Mouse (Mus musculus) layer of hippocampus, adult 18-20 months (tissue): ENCODE results near the gene Nup107. TPM values are rescaled to one million over a fixed set of nuclear protein-coding genes. Genes with fewer than 3 reads are reported as not detected.

Experiments used
- DNase-seq, 2 experiments: peaks; one replicate each; pipeline ENCODE4 v3.0.0; 2022; ENCODE audit warnings: low spot score in 2 of 2
- total RNA-seq, 2 experiments: library from RNA; stranded (reverse); gene quantifications; 2 replicates each; pipeline ENCODE4 v1.2.3; 2021

Nup107 gene
- total RNA-seq, 2 experiments from 2014 or later, result 13.8 to 14.1 TPM

DNA sequence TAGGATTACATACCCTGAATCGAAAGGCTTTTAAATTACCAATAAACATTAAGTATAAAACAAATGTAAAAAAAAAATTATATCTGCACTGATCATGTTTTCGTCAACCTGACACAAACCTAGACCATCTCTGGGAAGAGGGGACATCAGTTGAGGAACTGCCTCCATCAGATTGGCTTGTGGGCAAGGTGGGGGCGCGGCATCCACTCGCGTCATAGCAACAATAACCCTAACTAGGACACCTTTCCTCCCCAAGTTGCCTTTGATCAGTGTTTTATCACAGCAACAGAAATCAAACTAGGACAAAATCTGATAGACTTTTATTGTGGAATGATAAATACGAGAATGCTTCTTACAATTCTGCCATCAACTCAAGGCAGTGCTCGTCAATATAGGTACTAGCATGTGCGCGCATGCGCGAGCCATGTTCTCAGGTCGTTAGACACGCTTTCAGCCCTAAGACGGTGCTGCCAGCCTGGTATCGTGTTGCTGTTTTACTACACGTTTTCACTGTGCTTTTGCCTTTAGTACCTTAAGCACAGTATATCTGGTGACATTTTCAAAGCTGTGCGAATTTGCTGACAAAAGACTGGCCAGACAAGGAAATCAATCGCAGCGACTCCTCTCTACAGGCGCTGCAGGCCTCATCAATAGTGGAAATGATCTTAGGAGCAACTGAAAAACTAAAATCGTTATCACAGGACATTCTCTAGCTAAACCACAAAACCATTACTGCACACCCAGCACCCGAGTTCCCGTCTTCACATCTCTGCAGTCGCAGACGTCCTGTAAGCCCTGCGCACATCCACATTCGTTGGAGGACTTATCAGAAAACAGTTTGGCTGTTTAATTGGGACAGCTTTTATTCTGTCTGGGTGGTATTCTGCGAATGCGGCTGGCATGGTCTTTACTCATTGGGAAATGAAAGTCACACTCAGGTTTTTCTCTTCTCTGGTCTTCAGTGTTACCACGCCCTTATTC lies 11.7 kb upstream of the Nup107 start:
- DNase-seq, result no peak

DNA sequence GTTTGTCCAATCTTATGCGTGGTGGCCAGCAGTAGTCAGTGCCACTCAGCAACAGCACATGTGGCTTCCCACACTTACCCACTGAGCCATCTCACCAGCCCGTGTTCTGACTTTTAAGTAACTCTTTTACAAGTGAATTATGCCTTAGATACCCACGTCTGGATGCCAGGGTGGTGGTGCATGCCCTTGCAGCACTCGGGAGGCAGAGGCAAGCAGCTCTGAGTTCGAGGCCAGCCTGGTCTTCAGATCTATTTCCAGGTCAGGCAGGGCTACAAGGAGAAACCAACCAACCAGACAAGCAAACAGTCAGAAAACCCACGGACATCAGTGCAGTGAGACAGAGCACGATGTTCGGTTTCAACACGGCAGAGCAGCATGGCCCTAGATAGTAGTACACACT lies 9.4 kb upstream of the Nup107 start:
- no peak for DNase-seq

DNA sequence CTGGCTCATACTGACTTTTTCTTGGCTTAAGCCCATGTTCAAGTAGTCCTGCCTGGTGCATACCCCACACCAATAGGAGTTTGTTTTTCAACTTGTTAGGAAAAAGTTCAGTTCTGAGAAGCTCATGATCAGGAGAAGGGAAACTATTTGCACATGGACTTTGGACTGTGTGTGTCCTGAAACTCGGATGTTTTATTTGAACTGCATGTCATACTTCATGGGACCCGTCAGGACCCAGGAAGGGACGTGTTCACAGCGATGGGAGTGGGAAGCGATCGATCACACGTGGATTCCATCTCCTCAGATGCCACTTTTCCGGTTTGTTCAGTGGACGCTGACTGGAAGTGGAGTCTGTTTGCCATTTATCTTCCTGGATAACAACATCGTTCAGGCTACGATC lies 7.3 kb upstream of the Nup107 start:
- no peak for DNase-seq

DNA sequence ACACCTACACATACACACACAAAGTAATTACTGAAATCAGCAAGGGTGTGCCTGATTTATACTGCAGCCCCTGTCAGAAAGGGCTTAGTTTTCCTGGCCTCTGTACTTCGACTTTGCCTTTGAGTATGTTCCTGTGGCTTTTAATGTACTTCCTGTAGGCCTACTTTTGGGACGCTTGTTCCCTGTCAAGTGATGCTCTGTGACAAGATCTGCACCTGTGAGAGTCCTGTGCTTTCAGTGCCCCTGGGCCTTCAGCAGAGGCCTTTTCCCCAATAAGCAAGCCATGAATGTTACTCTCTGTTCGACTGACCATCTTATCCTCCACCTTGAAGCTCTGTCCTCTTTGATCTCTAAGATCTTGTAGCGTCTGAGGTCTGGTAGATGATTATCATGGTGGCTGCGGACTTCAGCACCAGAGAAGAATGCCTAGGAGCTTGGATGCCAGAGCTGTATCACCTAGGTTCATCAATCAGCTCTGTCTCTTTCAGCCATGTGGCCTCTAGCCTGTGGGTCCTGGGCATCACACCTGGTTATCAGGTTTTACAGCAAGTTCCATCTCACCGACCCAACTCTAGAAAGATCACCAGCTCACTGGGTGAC lies 6.0 kb upstream of the Nup107 start:
- DNase-seq, result no peak

DNA sequence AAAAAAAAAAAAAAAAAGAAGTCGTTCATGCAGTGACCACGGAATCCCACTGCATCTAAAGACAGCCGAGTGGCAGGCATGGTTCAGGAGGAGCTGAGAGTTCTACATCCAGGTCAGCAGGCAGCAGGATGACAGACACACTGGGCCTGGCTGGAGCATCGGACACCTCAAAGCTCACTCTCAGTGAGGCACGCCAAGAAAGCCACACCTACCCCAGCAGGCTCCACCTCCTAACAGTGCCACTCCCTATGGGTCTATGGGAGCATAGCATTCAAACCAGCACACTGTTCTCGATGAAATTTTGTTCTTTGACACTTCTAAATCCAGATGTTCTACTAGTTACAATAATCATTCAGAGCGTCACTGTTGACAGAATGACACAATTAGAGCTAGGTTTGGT lies 5.2 kb upstream of the Nup107 start:
- no peak for DNase-seq

DNA sequence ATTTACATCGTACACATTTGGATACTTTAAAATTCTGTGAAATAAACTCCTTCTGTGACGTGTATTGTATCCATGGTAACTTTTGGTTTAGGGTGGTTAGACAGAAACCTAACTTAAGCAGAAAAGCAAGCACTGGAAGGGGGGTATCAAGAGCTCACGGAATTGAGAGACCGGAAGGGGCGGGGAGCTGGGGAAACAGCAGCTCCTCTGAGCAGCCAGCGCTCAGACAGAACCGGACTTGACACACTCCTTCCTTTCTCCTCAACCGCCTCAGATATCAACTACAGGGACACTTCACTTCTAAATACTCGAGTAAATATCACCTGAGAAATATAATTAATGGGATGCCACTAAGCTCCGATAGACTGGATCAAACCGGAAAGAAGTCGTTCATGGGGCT lies 4.6 kb upstream of the Nup107 start:
- DNase-seq, result no peak

DNA sequence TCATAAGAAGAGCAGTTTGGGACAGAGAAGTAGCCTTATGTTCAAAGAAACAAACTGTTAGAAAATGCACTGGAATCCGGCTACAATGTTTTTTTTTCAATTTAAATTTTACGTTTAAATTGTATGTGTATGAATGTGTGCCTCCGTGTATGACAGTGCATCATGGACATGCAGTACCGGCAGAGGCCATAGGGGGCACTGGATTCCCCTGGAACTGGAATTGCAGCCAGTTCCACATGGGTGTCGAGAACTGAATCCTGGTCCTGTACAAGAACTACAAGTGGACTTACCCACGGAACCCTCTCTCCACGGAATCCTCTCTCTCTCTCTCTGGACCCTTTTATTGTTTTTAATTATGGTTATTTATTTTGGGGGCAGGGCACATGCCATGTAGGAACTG lies 3.7 kb upstream of the Nup107 start:
- DNase-seq, result no peak

DNA sequence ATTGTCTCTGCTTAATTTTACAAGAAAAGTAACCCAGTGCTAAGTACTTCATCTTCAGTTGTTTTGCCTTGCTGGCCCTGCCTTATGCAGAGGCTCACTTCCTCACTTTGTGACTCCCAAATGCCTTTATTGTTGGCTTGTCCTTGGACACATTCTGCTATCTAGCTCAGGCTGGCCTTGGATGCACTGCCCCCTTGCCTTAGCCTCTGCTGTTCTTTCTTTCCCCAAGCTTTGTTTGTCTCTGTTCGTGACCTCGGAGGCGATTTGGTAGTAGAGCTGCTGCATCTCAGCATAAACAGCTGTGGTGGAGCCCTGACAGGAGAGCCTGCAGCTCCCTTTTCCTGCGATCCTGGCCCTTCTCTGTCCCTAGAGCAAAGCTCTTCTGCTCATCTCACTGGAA lies 2.7 kb upstream of the Nup107 start:
- no peak for DNase-seq

DNA sequence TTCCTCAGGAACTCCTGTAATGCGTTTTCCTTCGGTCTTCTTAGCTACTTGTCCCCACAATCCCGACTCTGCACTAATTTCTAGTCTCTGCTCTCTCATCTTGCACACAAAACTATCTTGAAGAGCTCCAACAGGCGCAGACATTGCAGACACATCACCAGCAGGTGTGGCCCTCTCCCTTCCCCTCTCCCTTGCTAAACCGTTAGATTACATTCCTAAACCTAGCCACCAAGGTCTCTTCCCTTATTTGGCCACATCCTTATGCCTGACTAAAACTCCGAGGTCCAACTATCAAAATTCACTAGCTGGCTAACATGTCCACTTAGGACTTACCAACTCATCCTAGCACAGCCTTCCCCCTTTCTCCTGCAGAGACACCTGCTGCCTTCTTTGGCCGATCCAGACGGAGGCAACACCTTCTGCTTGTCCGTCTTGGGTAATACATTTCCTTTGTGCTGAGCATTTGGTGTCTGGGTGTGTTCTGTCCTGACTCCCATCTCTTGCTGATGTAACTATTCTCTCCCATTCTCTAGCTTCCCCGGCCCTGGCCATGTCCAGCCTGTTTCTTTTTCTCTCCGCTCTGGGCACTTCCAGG lies 1.0 kb upstream of the Nup107 start:
- DNase-seq, result no peak

DNA sequence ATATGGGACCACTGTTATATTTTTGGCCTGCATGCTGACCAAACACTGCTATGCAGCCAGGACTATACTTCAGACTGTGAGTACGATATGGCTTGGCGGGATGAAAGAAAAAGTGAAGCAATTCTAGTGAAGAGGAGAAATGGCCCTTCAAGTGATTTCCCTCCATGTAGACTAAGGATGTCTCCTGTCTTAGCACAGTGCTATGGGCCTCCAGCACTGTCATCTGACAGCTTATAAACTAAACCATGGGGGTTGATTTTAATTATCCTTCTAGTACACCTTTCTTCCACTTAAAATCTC lies 1.4 kb downstream of the Nup107 start:
- no peak for DNase-seq

DNA sequence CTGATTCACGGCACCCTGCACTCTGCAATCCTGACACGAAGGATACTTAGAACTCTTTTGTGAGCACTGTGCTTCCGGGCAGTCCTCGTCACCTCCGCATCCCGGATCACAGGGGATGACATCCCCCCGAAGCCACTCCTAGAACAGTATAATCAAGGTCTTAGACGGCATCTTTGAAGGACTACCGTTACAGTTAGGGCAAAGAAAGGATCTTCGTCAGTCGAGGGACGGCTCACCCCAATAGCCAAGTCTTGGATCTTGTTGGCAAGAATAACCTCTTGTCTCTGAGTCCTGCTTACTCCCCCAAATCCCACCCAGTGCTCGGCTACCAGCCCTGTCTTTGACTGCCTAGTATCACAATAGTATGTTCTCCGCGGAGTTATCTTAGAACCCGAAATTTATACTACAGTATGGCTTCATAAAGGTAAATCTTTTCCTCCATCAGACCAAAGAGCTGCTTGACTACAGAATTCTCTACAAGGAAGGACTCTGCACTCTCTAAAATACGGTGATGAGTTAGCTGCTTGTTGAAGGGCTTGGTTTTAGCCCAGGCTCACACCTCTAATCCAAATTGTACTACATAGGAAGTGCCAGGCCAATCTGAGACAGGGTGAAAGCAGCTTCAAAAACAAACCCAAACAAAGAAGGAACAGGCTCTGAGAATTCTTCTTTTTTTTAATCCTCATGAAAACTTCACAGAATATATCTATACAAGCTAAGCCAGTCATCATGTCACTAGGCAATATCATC lies 1.9 kb downstream of the Nup107 start:
- no peak for DNase-seq

DNA sequence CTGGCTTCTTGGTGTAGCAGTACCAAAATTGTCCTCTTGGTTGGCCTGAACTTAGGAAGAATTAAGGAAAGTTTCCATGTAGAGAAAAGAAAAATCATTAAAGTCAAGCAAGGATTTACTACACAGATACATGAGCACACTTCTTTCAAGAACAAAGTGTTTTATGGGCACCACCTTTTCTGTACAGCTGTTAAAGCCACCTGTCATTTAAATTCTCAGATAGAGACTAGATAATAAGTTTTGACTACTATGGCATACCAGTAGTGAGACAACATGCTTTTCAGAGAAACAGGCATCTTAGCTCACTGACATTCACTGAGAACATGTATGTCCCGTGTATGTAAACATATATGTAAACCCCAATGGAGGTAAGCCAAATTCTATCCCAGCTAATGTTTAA lies 2.5 kb downstream of the Nup107 start:
- DNase-seq, result no peak

DNA sequence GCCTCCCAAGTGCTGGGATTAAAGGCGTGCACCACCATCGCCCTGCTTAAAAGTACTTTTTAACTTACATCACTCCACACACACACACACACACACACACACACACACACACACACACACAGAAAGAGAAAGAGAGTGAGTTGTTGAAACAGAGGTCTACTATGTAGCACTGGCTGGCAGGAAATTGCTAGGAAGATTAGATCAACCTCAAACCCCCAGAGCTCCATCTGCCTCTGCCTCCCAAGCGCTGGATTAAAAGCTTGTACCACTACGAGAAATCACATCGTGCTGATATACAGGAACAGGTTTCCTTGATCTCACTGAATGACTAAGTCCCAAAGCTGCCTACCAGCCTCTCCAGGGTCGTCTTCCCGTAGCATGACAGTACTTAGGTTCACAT lies 7.9 kb downstream of the Nup107 start:
- no peak for DNase-seq

DNA sequence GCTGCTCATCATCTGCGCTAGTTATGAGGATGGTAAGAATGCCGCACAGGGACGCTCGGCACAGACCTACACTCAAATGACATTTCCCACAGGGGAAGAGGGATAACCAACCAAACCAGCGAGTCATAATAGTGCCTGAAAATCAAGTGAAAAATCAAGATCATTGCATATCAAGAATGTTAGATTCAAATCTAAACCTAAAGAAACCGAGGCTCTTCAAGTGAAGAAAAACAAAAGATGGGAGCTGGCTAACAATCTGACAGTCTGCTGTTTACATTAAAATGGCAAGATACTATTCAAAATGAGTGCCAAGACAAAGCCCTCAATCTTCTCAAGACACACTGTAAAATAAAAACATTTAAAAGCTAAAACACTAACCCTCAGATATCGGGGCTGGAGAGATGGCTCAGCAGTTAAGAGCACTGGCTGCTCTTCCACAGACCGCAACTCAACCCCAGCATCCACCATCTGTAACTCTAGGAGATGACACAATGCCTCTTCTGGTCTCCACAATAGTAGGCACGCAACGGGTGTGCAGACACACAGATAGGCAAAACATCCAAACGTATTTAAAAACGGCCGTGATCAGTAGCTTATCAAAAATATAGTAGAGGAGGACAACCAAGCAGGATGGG lies 8.6 kb downstream of the Nup107 start:
- DNase-seq, result no peak

DNA sequence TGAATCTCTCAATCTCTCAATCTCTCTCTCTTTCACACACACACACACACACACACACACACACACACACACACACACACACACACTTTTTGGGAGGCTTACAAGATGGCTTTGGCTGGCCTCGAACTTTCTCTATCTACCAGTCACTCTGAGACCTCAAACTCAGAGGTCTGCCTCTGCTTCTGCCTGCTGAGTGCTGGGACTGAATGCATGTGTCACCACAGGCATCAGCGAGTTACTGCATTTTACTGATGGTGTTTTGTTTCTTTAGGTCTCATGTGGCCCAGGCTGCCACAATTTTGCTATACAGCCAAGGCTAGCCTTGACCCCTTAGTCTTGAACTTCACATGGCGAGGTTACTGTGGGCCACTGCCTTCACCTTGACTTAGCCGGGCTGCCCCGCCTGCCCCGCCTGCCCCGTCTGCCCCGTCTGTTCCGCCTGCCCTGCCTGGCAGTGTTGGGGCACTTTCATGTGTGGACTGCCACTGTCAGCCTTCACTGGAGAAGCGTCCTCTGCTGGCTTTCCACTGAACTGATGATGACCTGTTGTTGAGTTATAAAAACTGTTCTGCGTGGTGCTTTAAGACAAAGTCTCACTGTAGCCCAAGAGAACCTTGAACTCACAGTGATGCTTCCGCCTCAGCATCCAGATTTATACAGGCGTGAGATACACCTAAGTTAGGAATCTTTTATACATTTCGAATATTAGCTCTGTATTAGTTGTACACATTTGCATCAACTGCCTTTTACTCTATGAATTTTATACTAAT lies 9.8 kb downstream of the Nup107 start:
- DNase-seq, result no peak

DNA sequence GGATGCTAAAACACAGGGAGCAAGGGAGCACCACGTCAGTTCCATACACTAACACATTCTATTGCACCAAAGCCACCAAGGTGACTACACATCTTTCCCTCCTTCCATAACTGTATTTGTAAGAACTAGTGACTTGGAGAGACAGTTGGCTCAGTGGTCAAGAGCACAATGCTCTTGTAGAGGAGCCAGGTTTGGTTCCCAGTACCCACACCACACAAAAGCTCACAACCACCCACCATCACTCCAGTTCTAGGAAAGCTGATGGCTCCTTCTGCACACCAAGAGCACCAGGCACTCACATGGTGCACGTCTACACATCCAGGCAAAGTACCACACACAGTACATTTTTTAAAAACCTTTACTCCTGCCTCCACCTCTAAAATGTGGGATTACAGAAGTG lies 10.4 kb downstream of the Nup107 start:
- DNase-seq, result no peak

DNA sequence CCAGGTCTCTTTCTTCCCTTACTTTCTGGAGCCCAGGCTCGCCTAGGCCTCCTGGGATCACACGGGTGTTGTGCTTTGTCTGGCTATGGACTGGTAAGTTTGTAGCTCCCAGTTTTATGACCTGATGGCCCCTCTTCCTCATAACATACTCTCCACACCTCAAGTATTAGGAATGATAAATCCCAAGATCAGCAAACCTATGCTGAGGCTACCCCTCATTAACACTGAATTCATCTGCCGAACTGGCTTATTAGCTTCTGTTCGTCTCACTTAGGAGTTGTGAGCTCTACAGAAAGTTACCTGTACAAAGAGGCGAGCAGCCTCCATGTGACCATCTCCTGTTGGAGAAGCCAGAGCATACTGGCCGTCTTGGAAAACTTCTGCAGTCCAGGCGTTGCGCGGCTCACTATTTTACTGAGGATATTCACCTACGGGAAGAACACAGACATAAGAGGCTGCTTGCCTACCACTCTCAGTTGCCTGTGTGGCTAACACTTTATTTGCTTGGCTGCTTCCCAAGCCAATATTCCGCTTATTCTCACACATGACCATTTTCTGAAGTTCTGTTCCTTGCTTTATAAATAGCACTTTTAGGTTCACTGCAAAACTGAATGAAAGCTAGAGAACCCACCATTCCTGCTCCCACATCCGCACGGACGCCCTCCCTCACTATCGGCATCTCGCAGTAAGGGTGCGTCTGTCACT lies 11.3 kb downstream of the Nup107 start:
- DNase-seq, result no peak

DNA sequence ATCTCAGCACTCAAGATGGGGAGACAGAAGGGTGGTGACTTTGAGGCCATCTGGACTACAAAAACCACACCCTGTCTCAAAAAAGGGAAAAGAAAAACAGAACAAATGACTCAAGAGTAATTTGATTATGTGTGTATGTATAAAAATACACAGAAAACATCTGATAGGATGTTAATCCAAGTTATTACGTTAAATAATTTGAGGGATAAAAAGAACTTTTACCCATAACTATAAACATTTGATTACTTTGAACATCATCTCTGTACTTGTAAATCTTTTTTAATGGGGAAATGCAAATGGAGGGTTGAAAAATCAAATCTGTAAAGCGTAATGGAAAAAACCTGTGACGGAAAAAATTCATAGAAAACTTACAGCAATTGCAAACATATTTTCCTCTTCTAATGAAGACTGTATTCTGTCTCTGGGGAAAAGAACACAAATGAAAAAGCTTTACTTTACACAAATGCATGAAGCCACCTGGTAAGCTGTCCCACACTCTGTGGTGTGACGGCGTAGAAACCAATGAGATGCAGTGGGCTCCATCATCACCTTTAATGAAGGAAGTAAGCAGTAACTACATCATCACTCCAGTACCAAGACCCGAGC lies 12.1 kb downstream of the Nup107 start:
- DNase-seq, result no peak

DNA sequence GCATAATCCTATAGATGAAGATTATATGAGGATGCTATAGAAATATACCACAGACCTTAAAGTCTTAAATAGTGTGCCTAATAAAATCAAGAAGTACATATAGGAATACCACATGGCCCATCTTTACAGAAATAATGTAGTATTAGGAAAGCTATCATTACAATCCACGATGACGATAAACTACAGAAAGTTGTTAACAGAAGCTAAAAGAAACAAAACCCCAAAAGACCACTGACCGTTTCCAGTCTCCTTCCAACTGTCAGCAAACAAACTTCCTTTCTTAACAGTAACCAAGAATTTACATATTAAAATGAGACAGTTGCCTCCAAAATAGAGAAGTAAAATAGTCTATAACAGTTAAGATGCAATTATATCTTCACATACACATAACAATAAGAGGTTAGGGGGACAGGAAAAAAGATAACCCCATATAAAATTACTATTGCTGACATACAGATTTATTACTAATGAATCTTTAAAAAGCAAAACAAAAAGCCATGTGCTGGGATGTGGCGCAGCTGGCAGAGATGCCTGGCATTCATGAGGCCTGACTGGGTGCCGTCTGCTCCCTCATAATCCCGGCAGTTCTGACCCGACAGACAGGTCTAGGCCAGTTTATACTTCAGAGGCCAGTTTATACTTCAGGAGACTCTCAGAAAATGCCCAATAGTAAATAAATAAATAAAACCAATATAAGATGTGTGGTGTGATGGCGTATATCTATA lies 12.8 kb downstream of the Nup107 start:
- DNase-seq, result no peak
